Mouse (Mus musculus): ENCODE measurements around the gene Prpf38b. TPM values are rescaled to one million over a fixed set of nuclear protein-coding genes. Genes with fewer than 3 reads are reported as not detected.
"Not testable (repeated sequence)": the region's sequence is repeated elsewhere in the genome, so short reads cannot be mapped to it uniquely, and the experiment has no call there.

Gene Prpf38b
- polyA plus RNA-seq, 1 experiment from 2014 or later, result 69.1 TPM

GRCm38 (mm10) chr3:108865129-108865528 lies 46.4 kb downstream of the Prpf38b start:
- H3K36me3 ChIP-seq (replicated peaks; ENCODE audit: control insufficient read depth, insufficient read depth, low read depth, low read length), result no peaks in the 10 kb centered on the region
- H3K4me3 ChIP-seq (ENCODE audit: low read depth, low read length), result no peak overlapping the region
- no peaks in the 10 kb centered on the region for H3K4me1 ChIP-seq (ENCODE audit: control insufficient read depth, insufficient read depth, low read length)
- ATAC-seq (replicated peaks; ENCODE audit: insufficient number of reproducible peaks, low FRiP score, low TSS enrichment, low read depth) (no peak), DNase-seq (ENCODE audit: low spot score) (no peak)
- no peaks in the 10 kb centered on the region for H3K9me3 ChIP-seq (replicated peaks; ENCODE audit: control insufficient read depth, low read length)
- whole genome bisulfite sequencing, result 38% methylated on average over 3 of the region's 3 CpGs
- H3K27ac ChIP-seq (replicated peaks; ENCODE audit: low read depth, low read length), result no peak overlapping the region
- H3K9ac ChIP-seq (replicated peaks; ENCODE audit: low read length), result no peak overlapping the region
- no peak overlapping the region for H3K4me2 ChIP-seq (ENCODE audit: low read depth, low read length)
- H3K27me3 ChIP-seq (ENCODE audit: control insufficient read depth, insufficient read depth, low read length), result no peaks in the 10 kb centered on the region

- H3K9me3 ChIP-seq (replicated peaks; ENCODE audit: control insufficient read depth, low read length), result no peaks in the 10 kb centered on the region
These were observed 48.4 kb downstream of the Prpf38b start for GRCm38 (mm10) chr3:108863091-108863490.

GRCm38 (mm10) chr3:108862282-108862681 lies 49.2 kb downstream of the Prpf38b start:
- not testable (repeated sequence) for H3K27me3 ChIP-seq (ENCODE audit: control insufficient read depth, insufficient read depth, low read length); H3K9me3 ChIP-seq (replicated peaks; ENCODE audit: control insufficient read depth, low read length); DNase-seq (ENCODE audit: low spot score); H3K4me1 ChIP-seq (ENCODE audit: control insufficient read depth, insufficient read depth, low read length); H3K4me3 ChIP-seq (ENCODE audit: low read depth, low read length); H3K9ac ChIP-seq (replicated peaks; ENCODE audit: low read length); ATAC-seq (replicated peaks; ENCODE audit: insufficient number of reproducible peaks, low FRiP score, low TSS enrichment, low read depth); H3K4me2 ChIP-seq (ENCODE audit: low read depth, low read length); H3K36me3 ChIP-seq (replicated peaks; ENCODE audit: control insufficient read depth, insufficient read depth, low read depth, low read length); H3K27ac ChIP-seq (replicated peaks; ENCODE audit: low read depth, low read length)
- 93% methylated on average over 4 of the region's 4 CpGs for WGBS

More at GRCm38 (mm10) chr3:108863091-108863490, 48.4 kb downstream of the Prpf38b start:
- Histone ChIP-seq H3K36me3 (replicated peaks; ENCODE audit: control insufficient read depth, insufficient read depth, low read depth, low read length) (no peaks in the 10 kb centered on the region), H3K9ac (replicated peaks; ENCODE audit: low read length) (no peak overlapping the region), H3K27ac (replicated peaks; ENCODE audit: low read depth, low read length) (no peak overlapping the region), H3K4me3 (ENCODE audit: low read depth, low read length) (no peak overlapping the region), H3K4me1 (ENCODE audit: control insufficient read depth, insufficient read depth, low read length) (peaks cover 2% of the 10 kb centered on the region; the same call in 1 of the 2 replicates), H3K4me2 (ENCODE audit: low read depth, low read length) (no peak overlapping the region), H3K27me3 (ENCODE audit: control insufficient read depth, insufficient read depth, low read length) (no peaks in the 10 kb centered on the region)
- DNase-seq (ENCODE audit: low spot score), result no peak
- no peak for ATAC-seq (replicated peaks; ENCODE audit: insufficient number of reproducible peaks, low FRiP score, low TSS enrichment, low read depth)
- 90% methylated on average over 10 of the region's 10 CpGs for WGBS

- DNase-seq (ENCODE audit: low spot score), result no peak
- Histone ChIP-seq H3K27me3 (ENCODE audit: control insufficient read depth, insufficient read depth, low read length) (no peaks in the 10 kb centered on the region), H3K4me1 (ENCODE audit: control insufficient read depth, insufficient read depth, low read length) (peaks cover 3% of the 10 kb centered on the region; the same call in 1 of the 2 replicates), H3K4me2 (ENCODE audit: low read depth, low read length) (no peak overlapping the region), H3K4me3 (ENCODE audit: low read depth, low read length) (no peak overlapping the region), H3K36me3 (replicated peaks; ENCODE audit: control insufficient read depth, insufficient read depth, low read depth, low read length) (no peaks in the 10 kb centered on the region), H3K27ac (replicated peaks; ENCODE audit: low read depth, low read length) (no peak overlapping the region), H3K9ac (replicated peaks; ENCODE audit: low read length) (no peak overlapping the region), H3K9me3 (replicated peaks; ENCODE audit: control insufficient read depth, low read length) (no peaks in the 10 kb centered on the region)
- ATAC-seq (replicated peaks; ENCODE audit: insufficient number of reproducible peaks, low FRiP score, low TSS enrichment, low read depth), result no peak
- WGBS, result 79% methylated on average over 2 of the region's 2 CpGs
These were observed 50.7 kb downstream of the Prpf38b start for GRCm38 (mm10) chr3:108860786-108861185.

- 41% methylated on average over 7 of the region's 7 CpGs for WGBS
- ATAC-seq (replicated peaks; ENCODE audit: insufficient number of reproducible peaks, low FRiP score, low TSS enrichment, low read depth), result peak; percentile 72; the same call in 1 of the 2 replicates
- Histone ChIP-seq H3K27me3 (ENCODE audit: control insufficient read depth, insufficient read depth, low read length) (no peaks in the 10 kb centered on the region), H3K4me1 (ENCODE audit: control insufficient read depth, insufficient read depth, low read length) (peaks cover 3% of the 10 kb centered on the region; the same call in 1 of the 2 replicates), H3K9me3 (replicated peaks; ENCODE audit: control insufficient read depth, low read length) (no peaks in the 10 kb centered on the region), H3K9ac (replicated peaks; ENCODE audit: low read length) (no peak overlapping the region), H3K4me2 (ENCODE audit: low read depth, low read length) (no peak overlapping the region), H3K27ac (replicated peaks; ENCODE audit: low read depth, low read length) (peak overlapping the region; percentile 53), H3K36me3 (replicated peaks; ENCODE audit: control insufficient read depth, insufficient read depth, low read depth, low read length) (no peaks in the 10 kb centered on the region), H3K4me3 (ENCODE audit: low read depth, low read length) (no peak overlapping the region)
- peak; percentile 64 for DNase-seq (ENCODE audit: low spot score)
These were observed 53.2 kb downstream of the Prpf38b start for GRCm38 (mm10) chr3:108858231-108858770.

GRCm38 (mm10) chr3:108857714-108858113 lies 53.8 kb downstream of the Prpf38b start:
- H3K36me3 ChIP-seq (replicated peaks; ENCODE audit: control insufficient read depth, insufficient read depth, low read depth, low read length), result no peaks in the 10 kb centered on the region
- peaks cover 3% of the 10 kb centered on the region; the same call in 1 of the 2 replicates for H3K4me1 ChIP-seq (ENCODE audit: control insufficient read depth, insufficient read depth, low read length)
- no peak for DNase-seq (ENCODE audit: low spot score)
- no peak overlapping the region for H3K4me3 ChIP-seq (ENCODE audit: low read depth, low read length)
- no peak overlapping the region for H3K9ac ChIP-seq (replicated peaks; ENCODE audit: low read length)
- H3K27ac ChIP-seq (replicated peaks; ENCODE audit: low read depth, low read length), result no peak overlapping the region
- no peak overlapping the region for H3K4me2 ChIP-seq (ENCODE audit: low read depth, low read length)
- peak; percentile 4; the same call in 1 of the 2 replicates for ATAC-seq (replicated peaks; ENCODE audit: insufficient number of reproducible peaks, low FRiP score, low TSS enrichment, low read depth)
- no peaks in the 10 kb centered on the region for H3K9me3 ChIP-seq (replicated peaks; ENCODE audit: control insufficient read depth, low read length)
- H3K27me3 ChIP-seq (ENCODE audit: control insufficient read depth, insufficient read depth, low read length), result no peaks in the 10 kb centered on the region
- WGBS, result 82% methylated on average over 1 of the region's 1 CpGs

- WGBS, result 28% methylated on average over 3 of the region's 3 CpGs
- H3K4me3 ChIP-seq (ENCODE audit: low read depth, low read length), result no peak overlapping the region
These were observed 54.4 kb downstream of the Prpf38b start for GRCm38 (mm10) chr3:108857124-108857470.

GRCm38 (mm10) chr3:108856386-108857123 lies 55.0 kb downstream of the Prpf38b start:
- Histone ChIP-seq H3K4me1 (ENCODE audit: control insufficient read depth, insufficient read depth, low read length) (peaks cover 3% of the 10 kb centered on the region; the same call in 1 of the 2 replicates), H3K27ac (replicated peaks; ENCODE audit: low read depth, low read length) (no peak overlapping the region), H3K27me3 (ENCODE audit: control insufficient read depth, insufficient read depth, low read length) (no peaks in the 10 kb centered on the region), H3K4me2 (ENCODE audit: low read depth, low read length) (no peak overlapping the region), H3K9ac (replicated peaks; ENCODE audit: low read length) (no peak overlapping the region), H3K36me3 (replicated peaks; ENCODE audit: control insufficient read depth, insufficient read depth, low read depth, low read length) (no peaks in the 10 kb centered on the region), H3K9me3 (replicated peaks; ENCODE audit: control insufficient read depth, low read length) (no peaks in the 10 kb centered on the region), H3K4me3 (ENCODE audit: low read depth, low read length) (no peak overlapping the region)
- ATAC-seq (replicated peaks; ENCODE audit: insufficient number of reproducible peaks, low FRiP score, low TSS enrichment, low read depth), result peak; percentile 41; the same call in 1 of the 2 replicates
- WGBS, result 37% methylated on average over 8 of the region's 8 CpGs
- DNase-seq (ENCODE audit: low spot score), result peak; percentile 45

More at GRCm38 (mm10) chr3:108857124-108857470, 54.4 kb downstream of the Prpf38b start:
- Histone ChIP-seq H3K4me2 (ENCODE audit: low read depth, low read length) (no peak overlapping the region), H3K27ac (replicated peaks; ENCODE audit: low read depth, low read length) (no peak overlapping the region), H3K9ac (replicated peaks; ENCODE audit: low read length) (no peak overlapping the region), H3K36me3 (replicated peaks; ENCODE audit: control insufficient read depth, insufficient read depth, low read depth, low read length) (no peaks in the 10 kb centered on the region), H3K27me3 (ENCODE audit: control insufficient read depth, insufficient read depth, low read length) (no peaks in the 10 kb centered on the region), H3K9me3 (replicated peaks; ENCODE audit: control insufficient read depth, low read length) (no peaks in the 10 kb centered on the region), H3K4me1 (ENCODE audit: control insufficient read depth, insufficient read depth, low read length) (peaks cover 3% of the 10 kb centered on the region; the same call in 1 of the 2 replicates)
- DNase-seq (ENCODE audit: low spot score), result no peak
- no peak for ATAC-seq (replicated peaks; ENCODE audit: insufficient number of reproducible peaks, low FRiP score, low TSS enrichment, low read depth)
